Mouse (Mus musculus) liver, embryonic 15.5 days (tissue): Measurements from ENCODE around the gene Zfp697. TPM values are rescaled to one million over a fixed set of nuclear protein-coding genes. Genes with fewer than 3 reads are reported as not detected.
"Not testable (repeated sequence)": the region's sequence is repeated elsewhere in the genome, so short reads cannot be mapped to it uniquely, and the experiment has no call there.

ENCODE experiments used
- ATAC-seq: fragments of 200-750 bp; cut with Nextera tagmentation; 2 replicates; pipeline ENCODE4 v1.8.0; 2017; ENCODE audit warnings: moderate number of reproducible peaks, mild to moderate bottlenecking, moderate library complexity; ENCODE audit not compliant: insufficient read depth
- H3K27ac ChIP-seq: fragments of 300-500 bp; sonication (generic); replicated peaks from 2 replicates; pipeline ENCODE4 v1.5.1; 2015; ENCODE audit warnings: mild to moderate bottlenecking, inconsistent platforms
- H3K27me3 ChIP-seq: fragments of 300-500 bp; sonication (generic); 2 replicates; pipeline ENCODE4 v1.6.1; 2015; ENCODE audit warnings: mild to moderate bottlenecking, inconsistent platforms
- H3K36me3 ChIP-seq: fragments of 300-500 bp; sonication (generic); replicated peaks from 2 replicates; pipeline ENCODE4 v1.6.1; 2015; ENCODE audit warnings: moderate library complexity, mild to moderate bottlenecking, inconsistent platforms
- H3K4me1 ChIP-seq: fragments of 300-500 bp; sonication (generic); replicated peaks from 2 replicates; pipeline ENCODE4 v1.6.1; 2015; ENCODE audit warnings: inconsistent platforms
- H3K4me2 ChIP-seq: fragments of 300-500 bp; sonication (generic); 2 replicates; pipeline ENCODE4 v1.6.1; 2015; ENCODE audit warnings: moderate library complexity, mild to moderate bottlenecking, inconsistent platforms
- H3K4me3 ChIP-seq: fragments of 300-500 bp; sonication (generic); replicated peaks from 2 replicates; pipeline ENCODE4 v1.5.1; 2015; ENCODE audit warnings: mild to moderate bottlenecking, inconsistent platforms
- H3K9ac ChIP-seq: fragments of 300-500 bp; sonication (generic); 2 replicates; pipeline ENCODE4 v1.6.1; 2015; ENCODE audit warnings: moderate library complexity, mild to moderate bottlenecking, inconsistent platforms
- H3K9me3 ChIP-seq: fragments of 300-500 bp; sonication (generic); replicated peaks from 2 replicates; pipeline ENCODE4 v1.6.1; 2016; ENCODE audit warnings: inconsistent platforms
- WGBS: fragments of 180-500 bp; shearing (Covaris S2); methylation state at CpG from one replicate; pipeline ENCODE4 v1.1.7; 2015; ENCODE audit warnings: mixed read lengths; ENCODE audit not compliant: insufficient replicate concordance; 5-methylcytosine and 5-hydroxymethylcytosine counted together
- polyA plus RNA-seq: library from polyadenylated mRNA; unstranded; fragments of >200 nt; fragmentation: Nextera tagmentation; extraction: Ambion mirVana; gene quantifications from 2 replicates; pipeline ENCODE4 v1.2.1, GENCODE M21; 2015

Zfp697 gene
- polyA plus RNA-seq, 1 experiment from 2014 or later: 2.1 TPM

DNA sequence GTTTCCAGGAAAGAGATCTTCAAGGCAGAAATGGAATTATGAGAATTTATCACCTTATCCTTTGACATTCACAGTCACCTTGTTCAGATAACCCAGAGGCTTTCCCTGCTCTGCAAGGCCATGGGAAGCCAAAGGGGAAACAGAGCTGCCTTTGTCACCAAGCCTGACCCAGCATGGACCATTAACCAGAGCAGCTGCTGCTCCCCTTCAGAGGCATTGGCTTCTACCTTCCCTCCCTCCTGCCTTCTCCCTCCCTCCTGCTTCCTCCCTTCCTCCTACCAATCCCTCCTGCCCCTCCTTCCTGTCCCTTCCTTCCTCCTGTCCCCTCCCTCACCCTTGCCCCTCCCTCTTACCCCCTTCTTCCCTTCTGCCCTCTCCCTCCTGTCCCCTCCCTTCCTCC lies 165.4 kb downstream of the Zfp697 start:
- H3K27ac ChIP-seq, H3K27me3 ChIP-seq, H3K4me3 ChIP-seq, ATAC-seq, H3K36me3 ChIP-seq, H3K4me1 ChIP-seq, H3K4me2 ChIP-seq, H3K9ac ChIP-seq, H3K9me3 ChIP-seq: not testable (repeated sequence)

DNA sequence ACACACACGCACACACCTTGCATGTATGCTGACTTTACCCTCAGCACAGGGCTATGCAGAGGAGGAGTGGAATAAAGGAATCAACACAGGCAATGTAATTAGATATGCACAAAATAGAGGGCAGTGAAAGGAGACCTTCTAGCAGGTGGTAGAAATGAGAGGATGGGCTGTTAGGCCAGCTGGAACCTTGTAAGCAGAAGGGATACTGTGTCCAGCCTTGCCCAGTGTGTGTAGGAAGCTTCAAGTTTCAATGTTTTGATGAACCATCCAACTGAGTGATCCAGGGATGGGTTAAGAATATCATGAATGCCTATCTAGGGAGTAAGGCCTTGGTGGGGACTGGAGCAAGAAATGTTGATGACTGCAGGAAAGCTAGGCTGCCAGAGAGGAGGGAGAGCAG lies 166.2 kb downstream of the Zfp697 start:
- WGBS: 43% methylated on average over 1 of the region's 1 CpGs
- not testable (repeated sequence) for H3K4me3 ChIP-seq, H3K36me3 ChIP-seq, H3K4me2 ChIP-seq, H3K27ac ChIP-seq, H3K9me3 ChIP-seq, H3K4me1 ChIP-seq, H3K27me3 ChIP-seq, ATAC-seq, H3K9ac ChIP-seq

DNA sequence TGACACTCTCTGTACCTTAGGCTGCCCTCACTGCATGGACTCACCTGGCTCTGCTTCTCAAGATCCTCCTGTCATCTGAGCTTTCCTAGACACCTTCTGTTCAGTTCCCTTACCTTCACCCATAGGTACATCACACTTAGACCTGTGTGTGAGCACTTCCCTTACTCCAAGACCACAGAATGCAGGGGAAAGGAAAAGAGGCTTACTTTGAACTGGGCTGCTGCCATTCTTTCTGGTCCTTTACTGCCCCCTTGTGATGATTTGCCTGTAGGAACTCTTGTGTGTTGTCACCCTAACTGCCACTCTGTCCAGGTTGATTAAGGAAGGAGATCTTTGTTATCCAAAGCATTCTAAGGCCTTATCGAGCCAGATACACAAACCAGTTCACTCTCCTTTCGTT lies 168.0 kb downstream of the Zfp697 start:
- H3K4me1 ChIP-seq, H3K27ac ChIP-seq, H3K4me3 ChIP-seq, ATAC-seq, H3K27me3 ChIP-seq, H3K4me2 ChIP-seq, H3K36me3 ChIP-seq, H3K9me3 ChIP-seq, H3K9ac ChIP-seq: not testable (repeated sequence)
- WGBS: no CpG with 5 or more reads among the region's 2 CpGs

DNA sequence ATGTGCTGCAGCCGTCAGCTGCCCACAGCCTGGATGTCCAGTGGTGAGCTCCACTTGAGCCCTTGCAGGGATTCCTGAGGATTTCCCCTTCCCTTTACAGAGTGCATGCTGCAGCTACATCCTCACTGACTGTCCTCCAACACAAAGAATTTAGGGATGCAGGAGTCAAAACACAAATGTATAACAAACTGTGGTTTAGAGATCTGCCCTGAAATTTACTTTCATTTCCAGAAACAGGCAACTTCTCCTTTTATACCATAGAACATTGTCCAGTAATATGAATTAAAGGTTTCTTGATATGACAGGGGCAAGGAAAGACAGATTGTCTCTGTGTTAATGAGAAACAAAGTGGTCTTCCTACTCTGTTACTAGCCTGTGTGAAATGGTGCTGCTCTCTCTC lies 168.6 kb downstream of the Zfp697 start:
- WGBS: no CpG with 5 or more reads among the region's 1 CpGs

DNA sequence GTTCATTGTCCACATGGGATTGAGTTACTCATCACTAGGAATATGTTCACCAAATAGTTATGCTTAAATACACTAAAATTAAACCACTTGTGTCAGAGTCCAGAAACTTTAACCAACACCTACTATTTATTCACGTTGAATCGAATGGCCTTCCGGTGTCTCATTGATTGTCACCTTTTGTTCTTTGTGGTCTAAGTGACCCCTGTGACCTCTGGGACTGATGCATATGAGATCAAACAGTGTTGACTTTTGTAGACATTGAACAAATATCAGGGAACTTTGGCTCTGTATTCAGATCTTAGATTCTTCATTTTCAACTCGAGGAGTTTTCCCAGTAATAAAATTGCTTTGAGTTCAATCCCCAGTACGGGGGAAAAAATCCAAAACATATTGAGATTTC lies 178.4 kb downstream of the Zfp697 start:
- not testable (repeated sequence) for H3K9ac ChIP-seq, H3K27me3 ChIP-seq, H3K36me3 ChIP-seq, H3K4me2 ChIP-seq, H3K4me1 ChIP-seq, H3K4me3 ChIP-seq, H3K27ac ChIP-seq, H3K9me3 ChIP-seq
- whole genome bisulfite sequencing: no CpG with 5 or more reads among the region's 5 CpGs
- ATAC-seq: peak; percentile 62; the same call in 1 of the 2 replicates

More for the DNA sequence above, 168.6 kb downstream of the Zfp697 start:
- H3K9ac ChIP-seq, H3K4me2 ChIP-seq, H3K4me1 ChIP-seq, H3K36me3 ChIP-seq, H3K27me3 ChIP-seq, H3K4me3 ChIP-seq, ATAC-seq, H3K9me3 ChIP-seq, H3K27ac ChIP-seq: not testable (repeated sequence)

DNA sequence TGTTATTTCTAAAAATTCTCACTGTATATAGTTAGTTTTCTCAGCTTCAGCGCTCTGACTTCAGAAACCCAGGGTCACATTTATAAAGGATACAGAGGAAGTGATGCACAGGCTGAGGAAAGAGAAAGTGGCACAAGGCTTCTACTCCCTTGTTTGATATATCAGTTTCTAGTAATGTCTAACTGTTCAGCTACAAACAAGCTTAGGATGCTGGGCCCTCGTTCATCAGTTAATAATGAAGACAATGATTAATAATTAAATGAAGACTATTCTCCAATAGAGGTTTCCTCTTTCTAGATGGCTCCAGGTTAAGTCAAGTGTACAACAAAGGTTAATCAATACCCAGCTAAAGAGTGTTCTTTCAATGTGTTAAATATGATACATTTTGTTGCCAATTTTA lies 181.6 kb downstream of the Zfp697 start:
- H3K27ac ChIP-seq, H3K27me3 ChIP-seq, H3K9me3 ChIP-seq, H3K9ac ChIP-seq, H3K36me3 ChIP-seq, H3K4me3 ChIP-seq, ATAC-seq, H3K4me2 ChIP-seq, H3K4me1 ChIP-seq: not testable (repeated sequence)
- WGBS: no CpG with 5 or more reads among the region's 2 CpGs

DNA sequence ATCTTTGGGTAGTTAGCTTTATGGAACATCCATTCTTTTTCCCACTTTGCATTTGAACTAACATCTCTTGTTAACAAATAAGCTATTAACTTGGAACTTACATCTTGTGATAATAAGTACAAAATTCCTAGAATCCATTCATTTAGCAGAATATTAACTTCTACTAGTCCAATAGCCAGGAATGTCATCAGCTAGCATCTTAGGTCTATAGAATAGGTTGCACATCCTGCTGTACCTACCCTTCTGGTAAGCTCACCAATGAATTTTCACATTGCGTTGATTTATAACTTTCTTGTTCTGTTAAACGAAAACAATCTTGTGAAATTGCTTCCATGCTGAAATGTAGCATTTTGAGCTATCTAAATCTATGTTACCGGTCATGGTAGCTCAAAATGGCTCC lies 182.6 kb downstream of the Zfp697 start:
- not testable (repeated sequence) for H3K27me3 ChIP-seq, ATAC-seq, H3K36me3 ChIP-seq, H3K9ac ChIP-seq, H3K4me3 ChIP-seq, H3K9me3 ChIP-seq, H3K4me2 ChIP-seq, H3K4me1 ChIP-seq, H3K27ac ChIP-seq
- no CpG with 5 or more reads among the region's 3 CpGs for WGBS

DNA sequence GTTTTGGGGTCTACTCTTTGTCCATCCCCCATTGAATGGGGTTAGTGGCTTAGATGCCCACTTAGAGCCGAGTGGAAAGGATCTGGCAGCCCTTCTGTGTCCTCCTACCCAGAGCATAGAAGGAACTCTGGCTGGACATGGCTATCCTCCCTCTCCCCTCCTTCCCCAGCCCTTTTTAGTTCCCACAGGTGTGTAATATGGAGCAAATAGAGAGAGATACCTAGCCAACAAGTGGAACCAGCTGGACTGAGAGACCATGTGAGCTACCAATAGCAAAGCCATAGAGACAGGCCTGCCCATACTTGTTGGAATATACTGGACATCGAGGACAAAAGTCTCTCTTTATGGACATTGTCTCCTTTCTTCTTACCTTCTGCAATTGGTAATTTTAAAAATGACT lies 185.5 kb downstream of the Zfp697 start:
- not testable (repeated sequence) for H3K4me1 ChIP-seq, H3K27me3 ChIP-seq, H3K4me3 ChIP-seq, H3K9me3 ChIP-seq, H3K9ac ChIP-seq, ATAC-seq, H3K4me2 ChIP-seq, H3K27ac ChIP-seq, H3K36me3 ChIP-seq
- 58% methylated on average over 2 of the region's 2 CpGs for WGBS

DNA sequence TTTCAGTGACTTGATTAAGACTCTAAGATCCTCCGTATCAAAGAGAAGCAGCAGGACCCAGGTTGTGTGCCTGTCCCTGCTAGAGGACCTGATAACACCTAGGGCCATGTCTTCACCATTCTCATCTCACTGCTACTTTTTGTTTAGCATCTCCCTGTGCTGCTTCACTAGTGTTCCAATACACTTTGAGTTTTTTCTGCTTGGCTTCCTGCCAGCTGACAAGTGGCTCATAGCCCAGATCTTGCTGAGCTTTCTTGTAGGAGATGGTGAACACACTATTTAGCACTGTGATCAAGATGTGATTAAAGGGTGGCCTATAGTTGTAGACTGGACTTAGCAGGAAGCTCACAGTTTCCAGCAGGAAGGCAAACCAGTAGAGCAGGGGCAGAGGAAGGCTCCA lies 198.8 kb downstream of the Zfp697 start:
- not testable (repeated sequence) for H3K36me3 ChIP-seq, H3K9ac ChIP-seq, H3K4me3 ChIP-seq, H3K9me3 ChIP-seq, H3K27me3 ChIP-seq, H3K4me1 ChIP-seq, ATAC-seq, H3K4me2 ChIP-seq, H3K27ac ChIP-seq
- 50% methylated on average over 1 of the region's 1 CpGs for WGBS

DNA sequence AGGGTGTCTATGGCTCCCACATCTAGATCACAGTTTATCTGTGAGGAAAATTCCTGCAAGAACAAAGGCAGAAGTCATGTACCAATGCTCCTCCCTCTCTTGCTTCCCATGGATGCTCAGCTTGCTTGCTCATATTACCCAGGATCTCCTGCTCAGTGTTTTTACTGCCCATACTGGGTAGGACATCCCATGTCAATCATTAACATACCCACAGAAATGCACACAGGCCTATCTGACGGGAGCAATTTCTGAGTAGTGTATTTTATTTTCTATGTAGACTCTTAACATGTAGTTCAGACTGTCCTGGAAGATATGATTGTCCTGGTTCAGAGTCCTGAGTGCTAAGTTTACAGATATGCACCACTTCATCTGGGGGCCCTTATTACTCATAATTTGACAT lies 199.9 kb downstream of the Zfp697 start:
- H3K36me3 ChIP-seq, H3K4me1 ChIP-seq, H3K4me2 ChIP-seq, H3K4me3 ChIP-seq, H3K9ac ChIP-seq, H3K27me3 ChIP-seq, H3K9me3 ChIP-seq, H3K27ac ChIP-seq: not testable (repeated sequence)
- ATAC-seq: peak; percentile 63
- WGBS: no CpG with 5 or more reads among the region's 1 CpGs

DNA sequence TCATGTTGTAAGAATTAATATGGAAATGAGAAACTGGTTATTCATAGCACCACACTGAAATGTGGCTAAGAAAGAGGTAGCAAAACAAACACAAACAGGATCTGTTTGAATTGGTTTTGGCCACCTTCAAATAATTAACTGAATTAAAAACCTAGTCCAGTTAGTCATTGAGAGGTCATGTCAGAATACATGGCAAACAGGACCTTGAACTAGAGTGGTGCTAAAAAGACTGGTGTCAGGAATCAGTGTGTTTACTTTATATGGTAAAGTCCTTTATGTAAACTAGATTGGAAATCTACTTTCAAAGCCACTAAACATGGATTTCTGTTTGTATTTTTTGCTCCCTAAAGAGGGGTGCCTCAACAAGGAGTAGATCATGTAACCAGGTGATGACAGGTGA lies 200.4 kb downstream of the Zfp697 start:
- not testable (repeated sequence) for H3K9ac ChIP-seq, H3K4me1 ChIP-seq, H3K27ac ChIP-seq, H3K36me3 ChIP-seq, H3K4me2 ChIP-seq, H3K27me3 ChIP-seq, H3K9me3 ChIP-seq, H3K4me3 ChIP-seq
- peak; percentile 60; the same call in 1 of the 2 replicates for ATAC-seq

DNA sequence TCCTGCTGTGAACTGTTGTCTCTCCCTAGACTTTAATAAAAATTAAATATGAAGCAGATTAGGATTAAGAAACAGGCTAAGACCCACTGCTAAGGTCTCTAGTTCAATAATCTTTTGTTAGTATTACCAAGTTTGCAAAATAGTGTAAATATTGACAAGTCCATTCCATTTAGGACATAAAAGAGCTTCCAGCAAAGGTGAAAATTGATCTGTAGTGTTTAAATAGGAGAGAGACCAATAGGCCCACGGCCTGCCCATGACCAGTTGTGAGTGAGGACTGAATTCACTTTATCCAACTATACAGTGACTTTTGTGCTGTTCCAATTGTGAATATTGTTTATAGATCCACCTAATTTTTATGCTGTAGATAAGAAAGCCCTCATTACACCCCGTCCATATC lies 205.5 kb downstream of the Zfp697 start:
- peak; percentile 61 for ATAC-seq
- no peak overlapping the region for H3K4me2 ChIP-seq
- H3K36me3 ChIP-seq: no peaks in the 10 kb centered on the region
- H3K27ac ChIP-seq: 0 out of 2 replicates have a peak overlapping the region, but pooled peaks have one; percentile 61
- no peaks in the 10 kb centered on the region for H3K27me3 ChIP-seq
- H3K9ac ChIP-seq: no peak overlapping the region
- no peak overlapping the region for H3K4me3 ChIP-seq
- H3K4me1 ChIP-seq: no peaks in the 10 kb centered on the region
- no peaks in the 10 kb centered on the region for H3K9me3 ChIP-seq
- WGBS: 43% methylated on average over 2 of the region's 2 CpGs

DNA sequence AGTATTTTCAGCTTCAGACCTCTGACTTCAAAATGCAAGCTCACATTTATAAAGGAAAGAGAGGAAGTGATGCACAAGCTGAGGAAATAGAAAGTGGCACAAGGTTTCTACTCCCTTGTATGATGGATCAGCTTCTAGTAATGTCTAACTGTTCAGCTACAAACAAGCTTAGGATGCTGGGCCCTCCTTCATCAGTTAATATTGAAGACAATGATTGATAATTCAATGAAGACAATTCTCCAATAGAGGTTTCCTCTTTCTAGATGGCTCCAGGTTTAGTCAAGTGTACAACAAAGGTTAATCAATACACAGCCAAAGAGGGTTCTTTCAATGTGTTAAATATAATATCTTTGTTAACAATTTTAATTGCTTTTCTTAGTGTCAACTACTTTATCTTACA lies 206.4 kb downstream of the Zfp697 start, which contains the start of gene Gm10681:
Gene Gm10681 (minus strand): TSS at position 101 of the 400 bp plus-strand sequence.
- Histone ChIP-seq H3K4me2 (no peak within 1 kb of the TSS), H3K4me3 (no peak within 1 kb of the TSS), H3K36me3 (no peaks in the 10 kb centered on the region), H3K9me3 (no peaks in the 10 kb centered on the region), H3K27ac (peak within 1 kb of the TSS; percentile 61; the same call in 1 of the 2 replicates), H3K9ac (no peak within 1 kb of the TSS), H3K4me1 (no peaks in the 10 kb centered on the region), H3K27me3 (no peaks in the 10 kb centered on the region)
- no peak for ATAC-seq
